Mouse (Mus musculus) heart, embryonic 16.5 days (tissue): ENCODE measurements around the gene 1600014C23Rik. TPM values are rescaled to one million over a fixed set of nuclear protein-coding genes. Genes with fewer than 3 reads are reported as not detected.

Experiments used
- ATAC-seq: fragments of 200-750 bp; cut with Nextera tagmentation; replicated peaks from 2 replicates; pipeline ENCODE4 v1.8.0; 2017; ENCODE audit warnings: moderate number of reproducible peaks; ENCODE audit not compliant: insufficient read depth, low FRiP score; ENCODE audit errors: extremely low read depth
- H3K27ac ChIP-seq: fragments of 300-500 bp; sonication (generic); 2 replicates; pipeline ENCODE4 v1.5.1; 2014; ENCODE audit warnings: mild to moderate bottlenecking, low read length, control low read depth, moderate library complexity
- H3K27me3 ChIP-seq: fragments of 300-500 bp; sonication (generic); 2 replicates; pipeline ENCODE4 v1.6.1; 2014; ENCODE audit warnings: low read length, mixed read lengths; ENCODE audit not compliant: control insufficient read depth, insufficient read depth
- H3K36me3 ChIP-seq: fragments of 300-500 bp; sonication (generic); 2 replicates; pipeline ENCODE4 v1.6.1; 2014; ENCODE audit not compliant: control insufficient read depth, insufficient read depth
- H3K4me1 ChIP-seq: fragments of 300-500 bp; sonication (generic); 2 replicates; pipeline ENCODE4 v1.6.1; 2014; ENCODE audit warnings: low read length, mixed read lengths; ENCODE audit not compliant: control insufficient read depth, insufficient read depth
- H3K4me2 ChIP-seq: fragments of 300-500 bp; sonication (generic); 2 replicates; pipeline ENCODE4 v1.6.1; 2014; ENCODE audit warnings: low read depth, mild to moderate bottlenecking, control low read depth, low read length
- H3K4me3 ChIP-seq: fragments of 300-500 bp; sonication (generic); 2 replicates; pipeline ENCODE4 v1.5.1; 2014; ENCODE audit warnings: mild to moderate bottlenecking, control low read depth, low read length
- H3K9ac ChIP-seq: fragments of 300-500 bp; sonication (generic); 2 replicates; pipeline ENCODE4 v1.6.1; 2014; ENCODE audit warnings: low read length, control low read depth
- H3K9me3 ChIP-seq: fragments of 300-500 bp; sonication (generic); replicated peaks from 2 replicates; pipeline ENCODE4 v1.6.1; 2016; ENCODE audit warnings: low read length; ENCODE audit not compliant: control insufficient read depth
- WGBS: fragments of 180-500 bp; shearing (Covaris S2); extraction: QIAGEN DNeasy Blood & Tissue Kit; methylation state at CpG from one replicate; pipeline ENCODE4 v1.1.7; 2014; 5-methylcytosine and 5-hydroxymethylcytosine counted together
- polyA plus RNA-seq: library from polyadenylated mRNA; unstranded; fragments of >200 nt; fragmentation: Nextera tagmentation; extraction: Ambion mirVana; gene quantifications from 2 replicates; pipeline ENCODE4 v1.2.1, GENCODE M21; 2015

Gene 1600014C23Rik
- polyA plus RNA-seq, 1 experiment from 2014 or later, result 1.4 TPM

DNA sequence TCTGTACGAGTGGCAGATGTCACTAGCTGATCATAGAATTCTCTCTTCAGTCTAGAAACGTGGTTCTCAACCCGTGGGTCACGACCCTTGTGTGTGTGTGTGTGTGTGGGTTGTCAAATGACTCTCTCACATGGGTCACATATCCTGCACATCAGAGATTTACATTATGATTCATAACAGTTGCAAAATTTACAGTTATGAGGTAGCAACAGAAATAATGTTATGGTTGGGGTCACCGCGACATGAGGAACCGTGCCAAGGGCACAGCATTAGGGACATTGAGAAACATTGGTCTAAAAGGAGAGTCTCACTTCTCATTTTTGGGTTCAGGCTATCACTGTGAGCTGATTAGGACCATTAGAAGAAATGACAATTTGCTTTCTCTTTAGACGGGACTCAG is 24.3 kb upstream of the 1600014C23Rik start:
- Histone ChIP-seq H3K36me3 (no peaks in the 10 kb centered on the region), H3K4me2 (no peak overlapping the region), H3K4me1 (peaks cover 5% of the 10 kb centered on the region; the same call in 1 of the 2 replicates), H3K9ac (no peak overlapping the region), H3K9me3 (no peaks in the 10 kb centered on the region), H3K4me3 (no peak overlapping the region), H3K27me3 (no peaks in the 10 kb centered on the region; the same call in 1 of the 2 replicates), H3K27ac (no peak overlapping the region)
- WGBS, result 80% methylated on average over 8 of the region's 8 CpGs
- no peak for ATAC-seq

- H3K4me2 ChIP-seq, result no peak overlapping the region
- no peak overlapping the region for H3K4me3 ChIP-seq
- no peak overlapping the region for H3K27ac ChIP-seq
- H3K9ac ChIP-seq, result no peak overlapping the region
- no peaks in the 10 kb centered on the region for H3K36me3 ChIP-seq
- H3K27me3 ChIP-seq, result no peaks in the 10 kb centered on the region; the same call in 1 of the 2 replicates
- WGBS, result 81% methylated on average over 5 of the region's 5 CpGs
- no peak for ATAC-seq
- peaks cover 2% of the 10 kb centered on the region; the same call in 1 of the 2 replicates for H3K4me1 ChIP-seq
- no peaks in the 10 kb centered on the region for H3K9me3 ChIP-seq
Measured at GRCm38 (mm10) chr17:45756831-45757230, 23.2 kb upstream of the 1600014C23Rik start.

DNA sequence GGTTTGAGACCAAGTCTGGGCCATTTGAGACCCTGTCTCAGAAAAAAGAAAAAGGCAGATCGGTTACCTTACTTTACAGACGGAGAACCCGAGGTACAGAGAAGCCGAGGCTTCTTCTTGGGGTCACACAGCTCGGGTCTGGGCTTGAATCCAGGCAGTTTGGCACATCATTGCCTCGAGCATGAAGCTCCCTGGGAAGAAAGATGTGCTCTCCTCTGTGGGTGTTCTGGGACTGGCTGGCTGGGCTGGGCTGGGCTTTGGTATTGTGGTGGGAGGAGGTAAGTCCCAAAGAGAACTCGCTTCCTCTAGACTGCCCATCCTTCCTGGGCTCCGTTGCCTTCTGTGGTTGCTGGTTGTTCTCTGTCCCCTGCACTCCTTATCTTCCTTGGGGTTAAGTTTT is 22.7 kb upstream of the 1600014C23Rik start:
- no peaks in the 10 kb centered on the region for H3K36me3 ChIP-seq
- no peaks in the 10 kb centered on the region; the same call in 1 of the 2 replicates for H3K4me1 ChIP-seq
- H3K9ac ChIP-seq, result no peak overlapping the region
- no peak for ATAC-seq
- H3K27me3 ChIP-seq, result no peaks in the 10 kb centered on the region; the same call in 1 of the 2 replicates
- H3K4me3 ChIP-seq, result no peak overlapping the region
- no peak overlapping the region for H3K27ac ChIP-seq
- H3K9me3 ChIP-seq, result no peaks in the 10 kb centered on the region
- WGBS, result 72% methylated on average over 8 of the region's 8 CpGs
- no peak overlapping the region for H3K4me2 ChIP-seq

DNA sequence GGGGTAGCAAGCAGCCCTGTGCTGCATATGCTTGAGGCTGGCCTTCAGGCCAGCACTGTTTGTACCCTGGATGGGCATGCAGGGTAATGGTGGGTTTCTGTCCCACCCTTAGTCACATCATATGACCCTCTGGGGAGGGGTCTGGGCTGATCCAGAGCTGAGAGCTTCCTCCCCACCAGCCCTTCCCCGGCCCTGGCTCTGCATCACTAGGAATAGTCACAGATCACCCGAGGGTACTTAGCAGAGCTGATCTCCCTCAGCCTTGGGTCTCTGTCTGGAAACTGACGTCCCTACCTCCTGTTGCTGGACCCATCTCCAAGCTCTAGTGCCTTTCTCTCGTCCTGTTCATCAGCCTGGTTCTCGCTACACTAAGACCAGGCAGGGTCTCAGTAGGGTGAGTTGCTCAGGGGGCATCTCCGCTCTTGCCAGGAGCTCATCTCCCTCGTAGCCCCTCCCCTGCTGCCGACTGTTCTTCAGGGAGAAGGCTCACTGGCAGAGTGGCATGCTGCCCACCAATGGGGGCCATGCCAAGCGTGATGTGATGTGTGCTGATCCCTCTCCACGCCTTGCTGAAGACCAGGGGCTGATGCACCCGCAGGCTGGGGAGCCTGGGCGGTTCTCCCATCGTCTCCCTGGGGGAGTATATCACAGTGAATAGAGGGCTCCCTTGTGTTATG is 20.7 kb upstream of the 1600014C23Rik start:
- Histone ChIP-seq H3K9ac (no peak overlapping the region), H3K27ac (no peak overlapping the region), H3K36me3 (no peaks in the 10 kb centered on the region), H3K27me3 (no peaks in the 10 kb centered on the region; the same call in 1 of the 2 replicates), H3K9me3 (no peaks in the 10 kb centered on the region), H3K4me3 (no peak overlapping the region), H3K4me2 (no peak overlapping the region), H3K4me1 (peaks cover 3% of the 10 kb centered on the region; the same call in 1 of the 2 replicates)
- no peak for ATAC-seq
- 77% methylated on average over 13 of the region's 13 CpGs for WGBS

DNA sequence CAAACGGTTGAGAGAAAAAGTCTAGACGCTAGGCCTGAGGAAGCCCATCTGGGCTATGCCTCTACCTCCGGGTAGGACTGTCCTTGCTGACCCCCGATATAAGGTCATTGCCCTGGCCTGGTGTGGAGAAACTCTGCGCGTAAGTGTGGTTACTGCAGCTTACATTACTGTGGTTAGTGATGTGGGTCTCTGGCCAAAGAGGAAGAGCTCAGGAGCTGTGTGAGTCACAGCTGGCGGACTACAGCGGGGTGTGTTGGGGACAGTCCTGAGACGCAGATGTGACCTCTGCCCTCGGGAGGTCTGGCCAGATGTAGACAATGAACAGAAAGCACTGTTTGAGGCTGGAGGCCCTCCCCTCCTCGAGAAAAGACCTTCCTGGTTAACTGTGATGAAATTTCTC is 19.0 kb upstream of the 1600014C23Rik start:
- Histone ChIP-seq H3K9me3 (no peaks in the 10 kb centered on the region), H3K4me1 (peaks cover 18% of the 10 kb centered on the region), H3K4me2 (no peak overlapping the region), H3K36me3 (no peaks in the 10 kb centered on the region), H3K9ac (no peak overlapping the region), H3K4me3 (no peak overlapping the region), H3K27ac (no peak overlapping the region), H3K27me3 (no peaks in the 10 kb centered on the region; the same call in 1 of the 2 replicates)
- no peak for ATAC-seq
- 51% methylated on average over 11 of the region's 11 CpGs for WGBS

GRCm38 (mm10) chr17:45752053-45752452 is 18.4 kb upstream of the 1600014C23Rik start:
- 75% methylated on average over 8 of the region's 8 CpGs for WGBS
- no peaks in the 10 kb centered on the region; the same call in 1 of the 2 replicates for H3K27me3 ChIP-seq
- H3K4me1 ChIP-seq, result peaks cover 22% of the 10 kb centered on the region
- ATAC-seq, result no peak
- no peak overlapping the region for H3K4me2 ChIP-seq
- no peak overlapping the region for H3K9ac ChIP-seq
- no peak overlapping the region for H3K4me3 ChIP-seq
- no peaks in the 10 kb centered on the region for H3K36me3 ChIP-seq
- no peak overlapping the region for H3K27ac ChIP-seq
- H3K9me3 ChIP-seq, result no peaks in the 10 kb centered on the region

DNA sequence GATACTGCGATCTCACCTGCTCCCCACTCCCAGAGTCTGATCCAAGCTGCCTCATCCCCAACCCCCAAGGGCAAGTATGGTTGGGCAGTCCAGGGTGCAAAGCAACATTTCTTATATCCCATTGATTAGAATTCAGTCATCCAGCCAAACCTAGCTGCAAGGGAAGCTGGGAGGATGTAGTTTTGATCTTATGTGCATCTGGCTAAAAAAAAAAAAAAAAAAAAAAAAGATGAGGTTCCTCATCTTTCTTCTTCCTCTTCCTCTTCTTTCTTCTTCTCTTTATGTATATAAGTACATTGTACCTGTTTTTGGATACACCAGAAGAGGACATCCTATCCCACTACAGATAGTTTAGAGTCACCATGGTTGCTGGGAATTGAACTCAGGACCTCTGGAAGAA is 17.7 kb upstream of the 1600014C23Rik start:
- no peak overlapping the region for H3K4me2 ChIP-seq
- H3K27ac ChIP-seq, result no peak overlapping the region
- WGBS, result 96% methylated on average over 1 of the region's 1 CpGs
- H3K4me1 ChIP-seq, result peaks cover 28% of the 10 kb centered on the region
- H3K9ac ChIP-seq, result no peak overlapping the region
- H3K4me3 ChIP-seq, result no peak overlapping the region
- no peak for ATAC-seq
- H3K9me3 ChIP-seq, result no peaks in the 10 kb centered on the region
- no peaks in the 10 kb centered on the region for H3K36me3 ChIP-seq
- H3K27me3 ChIP-seq, result no peaks in the 10 kb centered on the region; the same call in 1 of the 2 replicates

DNA sequence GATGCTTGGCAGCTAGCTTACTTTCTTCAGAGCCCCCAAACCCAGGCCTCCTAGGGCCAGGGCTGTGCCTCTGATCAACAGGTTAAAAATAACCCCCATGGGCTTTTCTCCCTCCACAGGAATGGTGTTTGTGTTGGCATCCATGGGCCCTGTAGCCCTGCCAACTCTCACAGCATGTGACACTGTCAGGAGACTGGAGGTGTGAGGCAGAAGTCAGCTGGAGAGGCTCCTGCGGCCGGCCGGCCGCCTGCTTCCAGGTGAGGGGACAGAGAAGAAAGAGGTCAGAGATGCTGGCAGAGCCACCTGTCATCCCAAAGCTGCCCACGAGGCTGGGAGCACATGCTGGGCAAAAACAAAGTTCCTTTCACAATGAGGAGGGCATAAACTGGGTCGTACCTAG is 15.5 kb upstream of the 1600014C23Rik start:
- Histone ChIP-seq H3K27ac (peak overlapping the region; percentile 84), H3K9me3 (no peaks in the 10 kb centered on the region), H3K4me2 (no peak overlapping the region), H3K9ac (no peak overlapping the region; the same call in 1 of the 2 replicates), H3K4me1 (peaks cover 28% of the 10 kb centered on the region), H3K27me3 (no peaks in the 10 kb centered on the region), H3K4me3 (no peak overlapping the region), H3K36me3 (no peaks in the 10 kb centered on the region)
- ATAC-seq, result peak; percentile 86
- WGBS, result 41% methylated on average over 6 of the region's 6 CpGs

DNA sequence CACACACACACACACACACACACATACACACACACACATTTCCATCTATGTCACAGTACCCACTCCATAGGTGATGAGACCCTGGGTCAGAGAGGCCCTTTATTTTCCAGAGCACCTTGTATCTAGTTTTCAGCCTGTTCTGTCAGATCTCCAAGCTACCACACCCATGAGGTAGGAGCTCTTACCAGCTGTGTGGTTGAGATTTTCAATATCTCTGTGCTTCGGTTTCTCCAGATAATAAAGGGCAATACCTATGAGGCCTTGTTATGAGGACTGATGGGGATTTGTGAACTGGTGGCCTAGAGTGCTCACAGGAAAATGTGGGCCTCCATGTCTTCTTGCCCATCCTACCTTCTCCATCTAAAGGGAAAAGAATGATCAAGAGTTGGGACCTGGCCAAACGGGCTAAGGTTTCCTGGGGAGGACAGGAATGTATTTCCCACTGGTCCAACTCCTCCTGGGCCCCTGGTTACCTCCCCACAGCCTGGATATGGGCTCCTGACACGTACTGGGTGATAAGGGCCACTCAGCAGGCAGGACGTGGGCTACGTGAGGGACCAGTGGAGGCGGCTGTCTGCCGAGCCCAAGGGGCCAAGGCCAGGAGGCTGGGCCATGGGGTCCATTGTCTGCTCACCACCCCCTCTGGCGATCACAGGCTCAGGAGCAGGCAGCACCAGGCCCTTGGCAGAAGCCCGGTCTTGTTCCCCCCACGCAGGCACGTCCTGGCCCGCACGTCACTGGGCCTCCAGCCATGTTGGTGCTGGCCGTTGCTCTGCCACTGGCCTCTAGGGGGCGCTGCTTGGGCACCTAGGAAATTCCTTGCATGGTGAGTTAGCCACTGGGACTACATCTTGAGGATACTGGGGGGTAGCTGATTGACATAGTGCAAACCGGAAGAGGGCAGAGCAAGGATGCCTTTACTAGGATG is 14.5 kb upstream of the 1600014C23Rik start:
- Histone ChIP-seq H3K4me2 (no peak overlapping the region), H3K27ac (peak overlapping the region; percentile 84), H3K4me1 (peaks cover 32% of the 10 kb centered on the region), H3K9me3 (no peaks in the 10 kb centered on the region), H3K27me3 (no peaks in the 10 kb centered on the region), H3K4me3 (no peak overlapping the region), H3K36me3 (no peaks in the 10 kb centered on the region), H3K9ac (no peak overlapping the region; the same call in 1 of the 2 replicates)
- 43% methylated on average over 16 of the region's 16 CpGs for WGBS
- ATAC-seq, result peak; percentile 68
